Mouse (Mus musculus) MEL (cell line): ENCODE results near the gene Shtn1.

Source experiments
- CTCF ChIP-seq, 3 experiments: IDR thresholded peaks in 2 of 3; conservative IDR thresholded peaks in 1 of 3; 2 replicates each; pipeline ENCODE4 v1.5.1; 2011 to 2012; ENCODE audit warnings: low read length in 3 of 3, low read depth in 2 of 3, mild to moderate bottlenecking in 2 of 3, improper control_type of control experiment in 1 of 3, inconsistent platforms in 1 of 3, mixed read lengths in 1 of 3, moderate library complexity in 1 of 3; ENCODE audit not compliant: control insufficient read depth in 1 of 3, insufficient read depth in 1 of 3, poor library complexity in 1 of 3, severe bottlenecking in 1 of 3
- E2F4 ChIP-seq: IDR thresholded peaks from 2 replicates; pipeline ENCODE4 v1.6.1; 2011; ENCODE audit warnings: low read depth, low read length, improper control_type of control experiment, borderline replicate concordance
- EP300 ChIP-seq, 2 experiments: IDR thresholded peaks; 2 replicates each; pipeline ENCODE4 v1.6.1; 2011; ENCODE audit warnings: improper control_type of control experiment in 2 of 2, low read length in 2 of 2, low read depth in 1 of 2, mild to moderate bottlenecking in 1 of 2
- HCFC1 ChIP-seq: IDR thresholded peaks from 2 replicates; pipeline ENCODE4 v1.6.1; 2012; ENCODE audit warnings: low read depth, mild to moderate bottlenecking, inconsistent platforms, low read length, improper control_type of control experiment, moderate library complexity
- KAT2A ChIP-seq: conservative IDR thresholded peaks from 2 replicates; pipeline ENCODE4 v1.6.1; 2012; ENCODE audit warnings: low read depth, low read length, improper control_type of control experiment, inconsistent platforms
- MAZ ChIP-seq: IDR thresholded peaks from 2 replicates; pipeline ENCODE4 v1.6.1; 2012; ENCODE audit warnings: low read depth, mild to moderate bottlenecking, inconsistent platforms, low read length, improper control_type of control experiment
- POLR2A ChIP-seq, 2 experiments: IDR thresholded peaks; 2 replicates each; pipeline ENCODE4 v1.6.1; 2011 to 2012; ENCODE audit warnings: low read length in 2 of 2, mild to moderate bottlenecking in 2 of 2, control low read depth in 1 of 2, improper control_type of control experiment in 1 of 2, low read depth in 1 of 2, moderate library complexity in 1 of 2; ENCODE audit not compliant: control insufficient read depth in 1 of 2, insufficient read depth in 1 of 2, poor library complexity in 1 of 2
- POLR2AphosphoS2 ChIP-seq: IDR thresholded peaks from 2 replicates; pipeline ENCODE4 v1.6.1; 2011; ENCODE audit warnings: low read length, improper control_type of control experiment
- TCF12 ChIP-seq: IDR thresholded peaks from 2 replicates; pipeline ENCODE4 v1.6.1; 2014; ENCODE audit warnings: low read depth, mild to moderate bottlenecking, inconsistent platforms, low read length, improper control_type of control experiment, moderate library complexity

DNA sequence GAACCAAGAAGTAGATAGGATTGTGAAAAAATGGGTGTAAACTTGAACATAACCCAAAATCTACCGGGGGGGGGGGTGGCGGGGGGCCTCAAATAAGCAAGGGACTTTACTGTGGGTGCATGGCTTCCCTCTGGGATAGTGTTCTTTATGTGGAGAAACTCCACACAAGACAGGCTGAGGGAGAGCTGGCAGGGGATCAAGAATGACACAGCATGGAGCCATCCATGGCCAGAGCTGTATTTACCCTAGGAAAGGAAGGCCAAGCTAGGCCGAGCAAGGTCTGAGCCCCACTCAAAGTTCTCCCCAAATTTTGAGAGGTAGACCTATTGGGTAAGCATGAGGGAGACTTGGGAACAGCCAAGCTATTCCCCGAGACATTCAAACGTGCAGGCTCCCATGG, 28.4 kb downstream of the Shtn1 start:
- TF ChIP-seq HCFC1 (no peak), E2F4 (no peak), CTCF (IDR thresholded peaks at IDR 0.05 in 2 of 3, conservative IDR thresholded peaks at IDR 0.05 in 1 of 3; ENCODE audit: control insufficient read depth in 1 of 3, insufficient read depth in 1 of 3, low read depth in 2 of 3, low read length in 3 of 3, poor library complexity in 1 of 3, severe bottlenecking in 1 of 3) (no peak), MAZ (no peak), KAT2A (no peak), POLR2A (IDR thresholded peaks at IDR 0.05; ENCODE audit: control insufficient read depth in 1 of 2, insufficient read depth in 1 of 2, low read depth in 1 of 2, low read length in 2 of 2, poor library complexity in 1 of 2) (no peak), EP300 (IDR thresholded peaks at IDR 0.05; ENCODE audit: low read depth in 1 of 2, low read length in 2 of 2) (no peak), TCF12 (no peak), POLR2AphosphoS2 (no peak)
